Mouse (Mus musculus) ES-Bruce4 (cell line): Measurements from ENCODE around the gene Clip4.

Experiments used
- EP300 ChIP-seq: IDR thresholded peaks from 2 replicates; pipeline ENCODE4 v1.6.1; 2011; ENCODE audit warnings: low read depth, low read length; ENCODE audit not compliant: insufficient read depth
- POLR2A ChIP-seq: IDR thresholded peaks from one replicate; pipeline ENCODE4 v1.8.1; 2011; ENCODE audit warnings: low read length; ENCODE audit not compliant: insufficient read depth

GRCm38 (mm10) chr17:71868828-71869227 lies 100.6 kb downstream of the Clip4 start:
- TF ChIP-seq POLR2A, result no peak
- no peak for TF ChIP-seq EP300
